ENCODE assay signal across 25 mouse cellular contexts in the genomic region with DNA sequence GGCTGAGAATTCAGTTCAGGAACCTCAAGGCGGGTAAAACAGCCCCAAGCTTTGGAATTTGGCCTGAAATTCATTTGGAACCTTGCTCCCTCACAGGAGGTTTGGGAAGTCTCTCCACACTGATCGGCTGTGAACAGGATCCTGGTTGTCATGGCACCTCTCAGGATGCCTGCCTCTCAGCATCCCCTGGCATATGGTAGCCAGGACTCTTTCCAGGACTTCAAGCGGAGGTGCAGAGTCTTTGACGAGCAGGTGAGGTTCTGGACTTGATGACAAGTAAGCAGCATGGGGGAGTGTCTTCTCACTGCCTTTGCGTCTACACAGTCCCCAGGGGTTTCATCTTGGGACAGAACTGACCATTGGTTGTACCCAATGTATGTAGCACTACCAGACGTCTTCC. TPM values are rescaled to one million over a fixed set of nuclear protein-coding genes. Genes with fewer than 3 reads are reported as not detected.
A peak's percentile ranks its signal among the peaks of the same experiment; 100 is the strongest.
DNase-seq lines count a peak whose midpoint lies in the region; ATAC-seq and TF ChIP-seq lines count a peak whose summit lies in the region.
"Had no signal": no experiment of that assay in that cellular context is flagged by ENCODE, and none has a peak within 500 bp of the region (broad histone marks: within the 10 kb centered on the region; RNA-seq: fewer than 3 reads in every experiment).

No protein-coding gene starts in this region.

- no peak overlapping the region for H3K4me3 ChIP-seq in forebrain, embryonic 11.5 days (ENCODE audit: low read depth, low read length)
- H3K4me3 ChIP-seq in forebrain, embryonic 13.5 days = no peak overlapping the region
- no peak overlapping the region for H3K4me3 ChIP-seq in hindbrain, embryonic 16.5 days (ENCODE audit: low read length)
- H3K4me3 ChIP-seq in hindbrain, embryonic 11.5 days (ENCODE audit: low read depth, low read length) = no peak overlapping the region
- H3K4me3 ChIP-seq in cerebellum, adult 2 months (replicated peaks; ENCODE audit: insufficient read depth, low read depth, low read length) = no peak overlapping the region
- no peak overlapping the region for H3K4me3 ChIP-seq in embryonic facial prominence, embryonic 13.5 days
- H3K4me3 ChIP-seq: hindbrain, embryonic 12.5 days; left cerebral cortex, adult 2 months; limb, embryonic 12.5 days; lung, embryonic 15.5 days; neural tube, embryonic 12.5 days had no signal

- H3K36me3 ChIP-seq in forebrain, embryonic 11.5 days (ENCODE audit: control insufficient read depth, insufficient read depth, low read length) = peaks cover 41% of the 10 kb centered on the region
- peaks cover 61% of the 10 kb centered on the region for H3K36me3 ChIP-seq in forebrain, embryonic 13.5 days (ENCODE audit: poor library complexity, severe bottlenecking)
- peaks cover 46% of the 10 kb centered on the region for H3K36me3 ChIP-seq in hindbrain, embryonic 16.5 days (ENCODE audit: control insufficient read depth, insufficient read depth, low read length)
- H3K36me3 ChIP-seq in hindbrain, embryonic 11.5 days (ENCODE audit: control insufficient read depth, insufficient read depth, low read length) = peaks cover 35% of the 10 kb centered on the region
- peaks cover 58% of the 10 kb centered on the region for H3K36me3 ChIP-seq in embryonic facial prominence, embryonic 13.5 days

- H3K4me2 ChIP-seq in forebrain, embryonic 11.5 days (ENCODE audit: low read depth, low read length, severe bottlenecking) = no peak overlapping the region
- no peak overlapping the region for H3K4me2 ChIP-seq in forebrain, embryonic 13.5 days
- H3K4me2 ChIP-seq in hindbrain, embryonic 16.5 days (ENCODE audit: low read length) = no peak overlapping the region
- H3K4me2 ChIP-seq in hindbrain, embryonic 11.5 days (replicated peaks; ENCODE audit: low read depth, low read length) = no peak overlapping the region
- no peak overlapping the region for H3K4me2 ChIP-seq in embryonic facial prominence, embryonic 13.5 days
- H3K4me2 ChIP-seq: hindbrain, embryonic 12.5 days; limb, embryonic 12.5 days; lung, embryonic 15.5 days; neural tube, embryonic 12.5 days had no signal

- no peaks in the 10 kb centered on the region for H3K9me3 ChIP-seq in forebrain, embryonic 11.5 days (ENCODE audit: control insufficient read depth, low read length)
- H3K9me3 ChIP-seq in forebrain, embryonic 13.5 days (replicated peaks) = no peaks in the 10 kb centered on the region
- no peaks in the 10 kb centered on the region for H3K9me3 ChIP-seq in hindbrain, embryonic 16.5 days (ENCODE audit: control insufficient read depth, low read length)
- H3K9me3 ChIP-seq in hindbrain, embryonic 11.5 days (ENCODE audit: control insufficient read depth, low read length) = no peaks in the 10 kb centered on the region
- no peaks in the 10 kb centered on the region for H3K9me3 ChIP-seq in embryonic facial prominence, embryonic 13.5 days
- H3K9me3 ChIP-seq: hindbrain, embryonic 12.5 days; limb, embryonic 12.5 days; lung, embryonic 15.5 days; neural tube, embryonic 12.5 days had no signal

- H3K27me3 ChIP-seq in forebrain, embryonic 11.5 days (ENCODE audit: control insufficient read depth, insufficient read depth, low read length) = no peaks in the 10 kb centered on the region
- H3K27me3 ChIP-seq in forebrain, embryonic 13.5 days = no peaks in the 10 kb centered on the region
- H3K27me3 ChIP-seq in hindbrain, embryonic 16.5 days (replicated peaks; ENCODE audit: control insufficient read depth, insufficient read depth, low read length) = no peaks in the 10 kb centered on the region
- no peaks in the 10 kb centered on the region for H3K27me3 ChIP-seq in hindbrain, embryonic 11.5 days (ENCODE audit: control insufficient read depth, insufficient read depth, low read length)
- no peaks in the 10 kb centered on the region; the same call in 1 of the 2 replicates for H3K27me3 ChIP-seq in cerebellum, adult 2 months (ENCODE audit: control insufficient read depth, insufficient read depth, low read length)
- H3K27me3 ChIP-seq in embryonic facial prominence, embryonic 13.5 days = no peaks in the 10 kb centered on the region
- H3K27me3 ChIP-seq: hindbrain, embryonic 12.5 days; limb, embryonic 12.5 days; lung, embryonic 15.5 days; neural tube, embryonic 12.5 days had no signal

- no peak overlapping the region for H3K27ac ChIP-seq in forebrain, embryonic 11.5 days (ENCODE audit: low read depth, low read length)
- H3K27ac ChIP-seq in forebrain, embryonic 13.5 days = no peak overlapping the region
- H3K27ac ChIP-seq in hindbrain, embryonic 16.5 days (ENCODE audit: low read depth, low read length) = no peak overlapping the region
- no peak overlapping the region for H3K27ac ChIP-seq in hindbrain, embryonic 11.5 days (ENCODE audit: low read depth, low read length)
- no peak overlapping the region for H3K27ac ChIP-seq in cerebellum, adult 2 months (ENCODE audit: insufficient read depth, low read length)
- no peak overlapping the region for H3K27ac ChIP-seq in embryonic facial prominence, embryonic 13.5 days
- H3K27ac ChIP-seq: hindbrain, embryonic 12.5 days; left cerebral cortex, adult 2 months; limb, embryonic 12.5 days; liver, embryonic 14.5 days; lung, embryonic 15.5 days; neural tube, embryonic 12.5 days; stomach, postnatal 0 days had no signal

- TF ChIP-seq POLR2A in cerebellum, adult 2 months (IDR thresholded peaks at IDR 0.05; ENCODE audit: borderline replicate concordance, insufficient read depth, low read length) = no peak

- WGBS in forebrain, embryonic 11.5 days = 80% methylated on average over 6 of the region's 6 CpGs
- WGBS in forebrain, embryonic 13.5 days = 82% methylated on average over 6 of the region's 6 CpGs
- 70% methylated on average over 6 of the region's 6 CpGs for WGBS in hindbrain, embryonic 16.5 days
- 82% methylated on average over 6 of the region's 6 CpGs for WGBS in hindbrain, embryonic 11.5 days
- 12% methylated on average over 6 of the region's 6 CpGs for WGBS in cerebellum, adult 2 months
- WGBS in embryonic facial prominence, embryonic 13.5 days = 79% methylated on average over 6 of the region's 6 CpGs

- H3K9ac ChIP-seq in forebrain, embryonic 11.5 days (ENCODE audit: low read length) = no peak overlapping the region
- no peak overlapping the region for H3K9ac ChIP-seq in forebrain, embryonic 13.5 days
- no peak overlapping the region for H3K9ac ChIP-seq in hindbrain, embryonic 16.5 days (ENCODE audit: low read depth, low read length)
- H3K9ac ChIP-seq in hindbrain, embryonic 11.5 days (ENCODE audit: low read depth, low read length) = no peak overlapping the region
- H3K9ac ChIP-seq in embryonic facial prominence, embryonic 13.5 days = no peak overlapping the region
- H3K9ac ChIP-seq: hindbrain, embryonic 12.5 days; limb, embryonic 12.5 days; liver, embryonic 14.5 days; lung, embryonic 15.5 days; neural tube, embryonic 12.5 days had no signal

- peak; percentile 24; the same call in 1 of the 2 replicates for ATAC-seq in forebrain, embryonic 11.5 days (replicated peaks; ENCODE audit: low FRiP score)
- ATAC-seq in forebrain, embryonic 13.5 days = no peak
- ATAC-seq in hindbrain, embryonic 16.5 days = 0 out of 2 replicates have a peak, but pooled peaks have one; percentile 22
- no peak for ATAC-seq in hindbrain, embryonic 11.5 days (ENCODE audit: low FRiP score)
- peak; percentile 28; the same call in 1 of the 2 replicates for ATAC-seq in embryonic facial prominence, embryonic 13.5 days (ENCODE audit: insufficient number of reproducible peaks, insufficient read depth, low FRiP score, low TSS enrichment, low read depth)
- ATAC-seq: inflammation-experienced regulatory T-cells, adult 6 months had no signal

- H3K4me1 ChIP-seq in forebrain, embryonic 11.5 days (replicated peaks; ENCODE audit: control insufficient read depth, insufficient read depth, low read length) = 0 out of 2 replicates have a peak, but pooled peaks cover 2% of the 10 kb centered on the region
- H3K4me1 ChIP-seq in forebrain, embryonic 13.5 days = no peaks in the 10 kb centered on the region; the same call in 1 of the 2 replicates
- H3K4me1 ChIP-seq in hindbrain, embryonic 16.5 days (ENCODE audit: control insufficient read depth, insufficient read depth, low read depth, low read length) = no peaks in the 10 kb centered on the region
- no peaks in the 10 kb centered on the region for H3K4me1 ChIP-seq in hindbrain, embryonic 11.5 days (replicated peaks; ENCODE audit: control insufficient read depth, insufficient read depth, low read length)
- peaks cover 13% of the 10 kb centered on the region for H3K4me1 ChIP-seq in cerebellum, adult 2 months (ENCODE audit: control insufficient read depth, insufficient read depth, low read length)
- no peaks in the 10 kb centered on the region for H3K4me1 ChIP-seq in embryonic facial prominence, embryonic 13.5 days
- H3K4me1 ChIP-seq: neural tube, embryonic 12.5 days had no signal

- DNase-seq in forebrain, embryonic 11.5 days (ENCODE audit: low spot score) = no peak
- DNase-seq in hindbrain, embryonic 11.5 days (ENCODE audit: low spot score) = no peak
- DNase-seq in cerebellum, adult 2 months = peak; percentile 59 to 77
- DNase-seq in thymus, postnatal 0 days (ENCODE audit: low spot score) = no peak
- no peak for DNase-seq in kidney, postnatal 14 days
- DNase-seq: adrenal gland, adult 2 months; B cell, adult 2 months; heart, adult 18-20 months; kidney, adult 8-10 months; kidney, postnatal 4 days; layer of hippocampus, adult 9-11 months; lung, postnatal 4 days; right cerebral cortex, adult 18-20 months; thymus, postnatal 14 days had no signal

- no peak for TF ChIP-seq CTCF in cerebellum, adult 2 months (IDR thresholded peaks at IDR 0.05; ENCODE audit: borderline replicate concordance, insufficient read depth, low read depth, low read length)

RNA-seq across cellular contexts. Expression of a gene that starts 11.5 kb away (rescaled TPM):
- 192 and 220 TPM in 2 replicates for polyA plus RNA-seq in forebrain, embryonic 11.5 days (2014; fragmentation: Nextera tagmentation; extraction: Ambion mirVana)
- 148 and 156 TPM in 2 replicates for polyA plus RNA-seq in forebrain, embryonic 13.5 days (2015; fragmentation: Nextera tagmentation; extraction: Ambion mirVana)
- 87.4 and 111 TPM in 2 replicates for polyA plus RNA-seq in hindbrain, embryonic 16.5 days (2015; fragmentation: Nextera tagmentation; extraction: Ambion mirVana)
- 209 and 224 TPM in 2 replicates for polyA plus RNA-seq in hindbrain, embryonic 11.5 days (2014; fragmentation: Nextera tagmentation; extraction: Ambion mirVana)
- polyA plus RNA-seq in cerebellum, adult 2 months (2012; rRNA removed) = 93.6 and 103 TPM in 2 replicates
- 125 and 136 TPM in 2 replicates for polyA plus RNA-seq in embryonic facial prominence, embryonic 13.5 days (2015; fragmentation: Nextera tagmentation; extraction: Ambion mirVana)
- 94.1 and 95.8 TPM in 2 replicates for polyA plus RNA-seq in thymus, postnatal 0 days (2015; fragmentation: Nextera tagmentation; extraction: Ambion mirVana)

RNA-seq across cellular contexts. Expression of a gene that starts 45.3 kb away (rescaled TPM):
- 134 and 139 TPM in 2 replicates for polyA plus RNA-seq in forebrain, embryonic 11.5 days (2014; fragmentation: Nextera tagmentation; extraction: Ambion mirVana)
- 138 and 142 TPM in 2 replicates for polyA plus RNA-seq in forebrain, embryonic 13.5 days (2015; fragmentation: Nextera tagmentation; extraction: Ambion mirVana)
- 127 and 139 TPM in 2 replicates for polyA plus RNA-seq in hindbrain, embryonic 16.5 days (2015; fragmentation: Nextera tagmentation; extraction: Ambion mirVana)
- 133 and 149 TPM in 2 replicates for polyA plus RNA-seq in hindbrain, embryonic 11.5 days (2014; fragmentation: Nextera tagmentation; extraction: Ambion mirVana)
- 141 and 160 TPM in 2 replicates for polyA plus RNA-seq in cerebellum, adult 2 months (2012; rRNA removed)
- 64.2 and 74.6 TPM in 2 replicates for polyA plus RNA-seq in embryonic facial prominence, embryonic 13.5 days (2015; fragmentation: Nextera tagmentation; extraction: Ambion mirVana)
- polyA plus RNA-seq in thymus, postnatal 0 days (2015; fragmentation: Nextera tagmentation; extraction: Ambion mirVana) = 125 and 126 TPM in 2 replicates

Comparison
In these comparisons a context has a peak if more than half of its experiments do, and no peak if none do; other contexts are left out.
1. ATAC-seq: peak in forebrain, embryonic 11.5 days (single experiment), hindbrain, embryonic 16.5 days (single experiment) and embryonic facial prominence, embryonic 13.5 days (single experiment); none in forebrain, embryonic 13.5 days (single experiment) and hindbrain, embryonic 11.5 days (single experiment).
2. DNase-seq: peak in cerebellum, adult 2 months (2 of 2); none in forebrain, embryonic 11.5 days (single experiment), hindbrain, embryonic 11.5 days (single experiment), thymus, postnatal 0 days (single experiment) and kidney, postnatal 14 days (single experiment).